Comparison of ENCODE assay signal across 8 mouse cellular contexts in the genomic region with DNA sequence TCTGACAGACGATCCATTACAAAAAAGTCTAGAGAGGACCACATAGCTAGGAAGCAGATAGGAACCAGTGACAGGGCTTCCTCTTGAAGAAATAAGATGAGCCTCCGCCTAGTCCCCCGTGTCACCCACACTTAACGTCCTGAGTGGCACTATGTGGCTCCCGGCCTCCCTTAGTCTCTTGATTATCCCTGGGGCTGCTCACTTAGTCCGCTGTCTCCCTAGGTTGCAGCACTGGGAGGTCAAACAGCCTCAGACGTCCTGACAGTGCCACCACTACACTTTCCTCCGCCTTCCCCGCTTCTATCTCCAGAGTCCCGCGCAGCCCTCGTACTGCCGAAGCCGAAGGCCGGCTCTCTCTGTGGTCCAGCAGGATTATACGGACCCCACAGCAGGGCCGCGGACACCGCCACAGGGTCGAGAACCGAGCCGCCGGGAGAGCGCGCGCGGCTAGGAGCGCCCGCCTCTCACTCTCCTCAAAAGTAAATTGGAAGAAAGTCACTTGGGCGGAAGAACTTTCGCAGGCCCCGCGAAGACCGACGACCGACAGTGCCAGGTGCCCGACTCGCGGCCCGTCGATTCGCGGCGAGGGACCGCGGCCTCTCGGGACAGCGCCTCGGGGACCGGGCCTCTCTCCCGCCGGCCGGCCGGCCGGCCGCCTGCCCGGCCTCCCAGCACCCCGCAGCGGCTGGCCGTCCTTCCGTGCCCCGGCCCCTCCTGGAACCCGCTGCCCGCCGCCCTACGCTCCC. TPM values are rescaled to one million over a fixed set of nuclear protein-coding genes. Genes with fewer than 3 reads are reported as not detected.
DNase-seq lines count a peak whose midpoint lies in the region; ATAC-seq and TF ChIP-seq lines count a peak whose summit lies in the region.

No protein-coding gene starts in this region.

- WGBS in heart, embryonic 12.5 days, result under 1% methylated on average over 66 of the region's 66 CpGs
- WGBS in embryonic facial prominence, embryonic 12.5 days, result 1% methylated on average over 66 of the region's 66 CpGs
- 1% methylated on average over 63 of the region's 66 CpGs for whole genome bisulfite sequencing in intestine, embryonic 14.5 days
- 2% methylated on average over 53 of the region's 66 CpGs for WGBS in midbrain, embryonic 13.5 days

- ATAC-seq in heart, embryonic 12.5 days (ENCODE audit: insufficient number of reproducible peaks, low FRiP score), result peak; percentile 56
- no peak for ATAC-seq in embryonic facial prominence, embryonic 12.5 days (ENCODE audit: insufficient number of reproducible peaks, insufficient read depth, low FRiP score, low TSS enrichment)
- ATAC-seq in intestine, embryonic 14.5 days (replicated peaks; ENCODE audit: low FRiP score, low TSS enrichment, low read depth), result peak; percentile 61
- peak; percentile 57 for ATAC-seq in midbrain, embryonic 13.5 days

- TF ChIP-seq EP300 in CH12.LX (IDR thresholded peaks at IDR 0.05; ENCODE audit: low read length), result no peak

- peaks cover 8% of the 10 kb centered on the region for H3K36me3 ChIP-seq in heart, embryonic 12.5 days
- H3K36me3 ChIP-seq in CH12.LX (replicated peaks in 1 of 2; ENCODE audit: control insufficient read depth in 1 of 2, insufficient read depth in 1 of 2, low read length in 1 of 2), result peaks cover 8 to 31% of the 10 kb centered on the region in 2 experiments
- peaks cover 9% of the 10 kb centered on the region for H3K36me3 ChIP-seq in embryonic facial prominence, embryonic 12.5 days
- peaks cover 12% of the 10 kb centered on the region for H3K36me3 ChIP-seq in intestine, embryonic 14.5 days (ENCODE audit: control insufficient read depth, insufficient read depth, low read length)
- peaks cover 6% of the 10 kb centered on the region for H3K36me3 ChIP-seq in midbrain, embryonic 13.5 days

- no peak for TF ChIP-seq POLR2A in CH12.LX (IDR thresholded peaks at IDR 0.05; ENCODE audit: low read depth, low read length)

- peak overlapping the region; percentile 91 for H3K4me3 ChIP-seq in heart, embryonic 12.5 days
- H3K4me3 ChIP-seq in CH12.LX (replicated peaks in 1 of 3; ENCODE audit: low read depth in 2 of 3, low read length in 2 of 3, poor library complexity in 1 of 3), result peak overlapping the region; percentile 76 to 89 (median 88)
- H3K4me3 ChIP-seq in embryonic facial prominence, embryonic 12.5 days, result peak overlapping the region; percentile 77
- peak overlapping the region; percentile 86 for H3K4me3 ChIP-seq in intestine, embryonic 14.5 days (ENCODE audit: low read depth, low read length)
- peak overlapping the region; percentile 92 for H3K4me3 ChIP-seq in midbrain, embryonic 13.5 days (replicated peaks)

- H3K79me2 ChIP-seq in CH12.LX (replicated peaks; ENCODE audit: control insufficient read depth, extremely low read depth, insufficient read depth, poor library complexity, severe bottlenecking), result peaks cover 21% of the 10 kb centered on the region

- no peaks in the 10 kb centered on the region for H3K9me3 ChIP-seq in heart, embryonic 12.5 days (replicated peaks)
- no peaks in the 10 kb centered on the region for H3K9me3 ChIP-seq in CH12.LX (replicated peaks; ENCODE audit: low read length)
- H3K9me3 ChIP-seq in embryonic facial prominence, embryonic 12.5 days, result no peaks in the 10 kb centered on the region
- no peaks in the 10 kb centered on the region for H3K9me3 ChIP-seq in intestine, embryonic 14.5 days (ENCODE audit: control insufficient read depth, low read length)
- no peaks in the 10 kb centered on the region for H3K9me3 ChIP-seq in midbrain, embryonic 13.5 days

- TF ChIP-seq CTCF in CH12.LX (conservative IDR thresholded peaks at IDR 0.05 in 1 of 2, IDR thresholded peaks at IDR 0.05 in 1 of 2; ENCODE audit: low read depth in 2 of 2, low read length in 2 of 2), result no peak

- H3K27ac ChIP-seq in heart, embryonic 12.5 days (ENCODE audit: poor library complexity, severe bottlenecking), result peak overlapping the region; percentile 70
- no peak overlapping the region for H3K27ac ChIP-seq in CH12.LX (ENCODE audit: insufficient read depth, low read depth)
- peak overlapping the region; percentile 81; the same call in 1 of the 2 replicates for H3K27ac ChIP-seq in embryonic facial prominence, embryonic 12.5 days
- H3K27ac ChIP-seq in intestine, embryonic 14.5 days (ENCODE audit: low read depth), result peak overlapping the region; percentile 62; the same call in 1 of the 2 replicates
- peak overlapping the region; percentile 78 for H3K27ac ChIP-seq in midbrain, embryonic 13.5 days

- H3K27me3 ChIP-seq in heart, embryonic 12.5 days (replicated peaks), result 0 out of 2 replicates have a peak, but pooled peaks cover 4% of the 10 kb centered on the region
- peaks cover 34% of the 10 kb centered on the region for H3K27me3 ChIP-seq in CH12.LX (replicated peaks)
- H3K27me3 ChIP-seq in embryonic facial prominence, embryonic 12.5 days, result no peaks in the 10 kb centered on the region
- H3K27me3 ChIP-seq in intestine, embryonic 14.5 days (replicated peaks; ENCODE audit: control insufficient read depth, insufficient read depth, low read length), result no peaks in the 10 kb centered on the region
- 0 out of 2 replicates have a peak, but pooled peaks cover 3% of the 10 kb centered on the region for H3K27me3 ChIP-seq in midbrain, embryonic 13.5 days

- H3K4me2 ChIP-seq in heart, embryonic 12.5 days, result peak overlapping the region; percentile 93
- peak overlapping the region; percentile 63 for H3K4me2 ChIP-seq in CH12.LX (ENCODE audit: insufficient read depth, low read depth, poor library complexity, severe bottlenecking)
- peak overlapping the region; percentile 93 for H3K4me2 ChIP-seq in embryonic facial prominence, embryonic 12.5 days (replicated peaks)
- peak overlapping the region; percentile 91 for H3K4me2 ChIP-seq in intestine, embryonic 14.5 days (ENCODE audit: low read length)
- H3K4me2 ChIP-seq in midbrain, embryonic 13.5 days (replicated peaks), result peak overlapping the region; percentile 97

- DNase-seq in heart, adult 8-10 months (ENCODE audit: low spot score), result no peak
- DNase-seq in CH12.LX (ENCODE audit: extremely low read depth), result no peak
- peak; percentile 66 for DNase-seq in intestine, embryonic 14.5 days (ENCODE audit: low spot score)
- DNase-seq in left cerebral cortex, postnatal 14 days (ENCODE audit: low spot score in 2 of 2), result no peak
- DNase-seq in right cerebral cortex, postnatal 25 days, result no peak

- TF ChIP-seq RAD21 in CH12.LX (IDR thresholded peaks at IDR 0.05; ENCODE audit: low read depth, low read length), result no peak

- intact Hi-C loops in left cerebral cortex, postnatal 14 days (cut with DNase I), result loop anchor here (10.0 kb wide), 1 partner anchor 224 kb away; no protein-coding TSS in a partner anchor

- H3K4me1 ChIP-seq in heart, embryonic 12.5 days (replicated peaks), result peaks cover 33% of the 10 kb centered on the region
- peaks cover 12 to 40% of the 10 kb centered on the region in 2 experiments for H3K4me1 ChIP-seq in CH12.LX (ENCODE audit: control insufficient read depth in 1 of 2, insufficient read depth in 2 of 2)
- H3K4me1 ChIP-seq in embryonic facial prominence, embryonic 12.5 days, result peaks cover 18% of the 10 kb centered on the region
- peaks cover 12% of the 10 kb centered on the region for H3K4me1 ChIP-seq in intestine, embryonic 14.5 days (replicated peaks; ENCODE audit: control insufficient read depth, insufficient read depth, low read length)
- H3K4me1 ChIP-seq in midbrain, embryonic 13.5 days (replicated peaks), result peaks cover 28% of the 10 kb centered on the region

- dilution Hi-C loops in CH12.LX (cut with MboI; ENCODE audit: extremely low pct_ligation_motif_present, extremely low pct_unique_long_range_greater_than_20kb, low sequenced_read_pairs), result no loop called here

- peak overlapping the region; percentile 94 for H3K9ac ChIP-seq in heart, embryonic 12.5 days
- peak overlapping the region; percentile 89 for H3K9ac ChIP-seq in CH12.LX (ENCODE audit: insufficient read depth, low read depth)
- H3K9ac ChIP-seq in embryonic facial prominence, embryonic 12.5 days, result peak overlapping the region; percentile 89
- H3K9ac ChIP-seq in intestine, embryonic 14.5 days (ENCODE audit: low read length), result peak overlapping the region; percentile 90
- H3K9ac ChIP-seq in midbrain, embryonic 13.5 days (replicated peaks), result peak overlapping the region; percentile 92

- in situ Hi-C loops in CH12.LX (cut with MboI; ENCODE audit: low pct_ligation_motif_present, low pct_unique_long_range_greater_than_20kb, low sequenced_read_pairs), result no loop called here

TF ChIP-seq in CH12.LX, 34 proteins besides CTCF, POLR2A, EP300 and RAD21:
- TF ChIP-seq GABPA (IDR thresholded peaks at IDR 0.05; ENCODE audit: insufficient replicate concordance, low read depth, low read length) (no peak), SIN3A (IDR thresholded peaks at IDR 0.05; ENCODE audit: low read length) (0 out of 2 replicates have a peak, but pooled peaks have one; percentile 41)

RNA-seq across cellular contexts. Expression of gene Mob2, which starts 0.5 kb away (rescaled TPM):
- 42.7 and 43.6 TPM in 2 replicates for polyA plus RNA-seq in heart, embryonic 12.5 days (2016; fragmentation: Nextera tagmentation; extraction: Ambion mirVana)
- 10 to 100 TPM; 45.2 to 53.5 (median 46.9) TPM for total RNA-seq in heart, adult 8-10 months (2022)
- total RNA-seq in CH12.LX (2012; rRNA removed) (22.4 and 25.9 TPM in 2 replicates), CH12.LX (2014; rRNA removed) (30.5 and 33.2 TPM in 2 replicates)
- polyA plus RNA-seq in CH12.LX (2012; ENCODE audit: insufficient read length, low read depth), result 26.3 and 27.3 TPM in 2 replicates
- polyA plus RNA-seq in embryonic facial prominence, embryonic 12.5 days (2016; fragmentation: Nextera tagmentation; extraction: Ambion mirVana), result 56.8 and 60.8 TPM in 2 replicates
- 63.0 and 64.8 TPM in 2 replicates for polyA plus RNA-seq in intestine, embryonic 14.5 days (2014; fragmentation: Nextera tagmentation; extraction: Ambion mirVana)
- 52.3 and 56.9 TPM in 2 replicates for polyA plus RNA-seq in midbrain, embryonic 13.5 days (2015; fragmentation: Nextera tagmentation; extraction: Ambion mirVana)
- 10 to 100 TPM; 26.4 to 31.7 TPM for total RNA-seq in left cerebral cortex, postnatal 14 days (2021)

RNA-seq across cellular contexts. Expression of gene Dusp8, which starts 35.3 kb away (rescaled TPM):
- 17.7 and 17.8 TPM in 2 replicates for polyA plus RNA-seq in heart, embryonic 12.5 days (2016; fragmentation: Nextera tagmentation; extraction: Ambion mirVana)
- total RNA-seq in heart, adult 8-10 months (2022), result 10 to 100 TPM; 26.3 to 48.9 (median 37.9) TPM
- total RNA-seq in CH12.LX (2012; rRNA removed), result 1.2 and 1.5 TPM in 2 replicates
- 0.07 and 0.17 TPM in 2 replicates for total RNA-seq in CH12.LX (2014; rRNA removed)
- 0.11 and 0.14 TPM in 2 replicates for polyA plus RNA-seq in CH12.LX (2012; ENCODE audit: insufficient read length, low read depth)
- 4.9 and 7.0 TPM in 2 replicates for polyA plus RNA-seq in embryonic facial prominence, embryonic 12.5 days (2016; fragmentation: Nextera tagmentation; extraction: Ambion mirVana)
- polyA plus RNA-seq in intestine, embryonic 14.5 days (2014; fragmentation: Nextera tagmentation; extraction: Ambion mirVana), result 8.1 and 8.8 TPM in 2 replicates
- 66.0 and 69.1 TPM in 2 replicates for polyA plus RNA-seq in midbrain, embryonic 13.5 days (2015; fragmentation: Nextera tagmentation; extraction: Ambion mirVana)
- 100 to 1,000 TPM; 154 to 171 TPM for total RNA-seq in left cerebral cortex, postnatal 14 days (2021)
